Mouse (Mus musculus) midbrain, embryonic 14.5 days (tissue): Measurements from ENCODE around the gene Prcc. TPM values are rescaled to one million over a fixed set of nuclear protein-coding genes. Genes with fewer than 3 reads are reported as not detected.
A peak's percentile ranks its signal among the peaks of the same experiment; 100 is the strongest.
"Not testable (repeated sequence)": the region's sequence is repeated elsewhere in the genome, so short reads cannot be mapped to it uniquely, and the experiment has no call there.

Experiments
- ATAC-seq: fragments of 200-750 bp; cut with Nextera tagmentation; 2 replicates; pipeline ENCODE4 v1.8.0; 2017; ENCODE audit warnings: moderate number of reproducible peaks, moderate library complexity; ENCODE audit not compliant: low FRiP score, low TSS enrichment
- DNase-seq: peaks from one replicate; pipeline ENCODE4 v3.0.0-alpha.2; 2015
- H3K27ac ChIP-seq: fragments of 300-500 bp; sonication (generic); replicated peaks from 2 replicates; pipeline ENCODE4 v1.5.1; 2014; ENCODE audit warnings: mild to moderate bottlenecking, low read depth, low read length, moderate library complexity
- H3K27me3 ChIP-seq: fragments of 300-500 bp; sonication (generic); 2 replicates; pipeline ENCODE4 v1.6.1; 2014; ENCODE audit warnings: low read length, control low read depth, mixed read lengths; ENCODE audit not compliant: control insufficient read depth, insufficient read depth
- H3K36me3 ChIP-seq: fragments of 300-500 bp; sonication (generic); 2 replicates; pipeline ENCODE4 v1.6.1; 2014; ENCODE audit warnings: low read length, control low read depth; ENCODE audit not compliant: control insufficient read depth, insufficient read depth
- H3K4me1 ChIP-seq: fragments of 300-500 bp; sonication (generic); 2 replicates; pipeline ENCODE4 v1.6.1; 2014; ENCODE audit warnings: mild to moderate bottlenecking, antibody characterized with exemption, low read length, control low read depth; ENCODE audit not compliant: control insufficient read depth, insufficient read depth
- H3K4me2 ChIP-seq: fragments of 300-500 bp; sonication (generic); 2 replicates; pipeline ENCODE4 v1.6.1; 2014; ENCODE audit warnings: mild to moderate bottlenecking, low read length, moderate library complexity
- H3K4me3 ChIP-seq: fragments of 300-500 bp; sonication (generic); replicated peaks from 2 replicates; pipeline ENCODE4 v1.5.1; 2014; ENCODE audit warnings: low read depth, low read length
- H3K9ac ChIP-seq: fragments of 300-500 bp; sonication (generic); replicated peaks from 2 replicates; pipeline ENCODE4 v1.6.1; 2014; ENCODE audit warnings: mild to moderate bottlenecking, low read length, moderate library complexity
- H3K9me3 ChIP-seq: fragments of 300-500 bp; sonication (generic); 2 replicates; pipeline ENCODE4 v1.6.1; 2016; ENCODE audit warnings: low read length, control low read depth, mixed read lengths; ENCODE audit not compliant: control insufficient read depth
- WGBS: fragments of 180-500 bp; shearing (Covaris S2); extraction: QIAGEN DNeasy Blood & Tissue Kit; methylation state at CpG from one replicate; pipeline ENCODE4 v1.1.7; 2014; 5-methylcytosine and 5-hydroxymethylcytosine counted together
- polyA plus RNA-seq: library from polyadenylated mRNA; unstranded; fragments of >200 nt; fragmentation: Nextera tagmentation; extraction: Ambion mirVana; gene quantifications from 2 replicates; pipeline ENCODE4 v1.2.1, GENCODE M21; 2014

Gene Prcc
- polyA plus RNA-seq, 1 experiment from 2014 or later: 17.4 TPM

DNA sequence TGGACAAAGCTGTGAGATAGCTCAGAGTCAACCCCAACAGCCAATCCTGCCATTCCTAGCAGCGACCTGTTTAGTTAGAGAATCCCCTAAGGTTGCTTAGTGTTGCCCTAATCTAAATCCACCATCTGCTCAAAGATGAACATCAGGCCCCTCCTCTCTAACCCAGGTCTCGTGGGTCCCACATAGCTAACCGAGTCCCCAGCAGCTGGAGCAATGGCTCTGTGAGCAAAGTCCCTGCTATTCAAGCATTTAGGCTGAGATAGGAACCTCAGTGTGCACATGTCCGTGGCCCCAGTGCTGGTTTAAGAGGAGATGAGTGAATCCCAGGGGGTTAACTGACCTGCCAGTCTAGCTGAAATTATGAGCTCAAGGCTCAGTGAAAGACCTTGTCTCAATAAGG, 39.2 kb downstream of the Prcc start:
- DNase-seq: no peak
- Histone ChIP-seq H3K36me3 (no peaks in the 10 kb centered on the region), H3K9me3 (no peaks in the 10 kb centered on the region), H3K4me2 (no peak overlapping the region), H3K4me3 (no peak overlapping the region), H3K27ac (no peak overlapping the region), H3K9ac (no peak overlapping the region), H3K27me3 (no peaks in the 10 kb centered on the region), H3K4me1 (no peaks in the 10 kb centered on the region)
- 65% methylated on average over 4 of the region's 4 CpGs for WGBS
- no peak for ATAC-seq

DNA sequence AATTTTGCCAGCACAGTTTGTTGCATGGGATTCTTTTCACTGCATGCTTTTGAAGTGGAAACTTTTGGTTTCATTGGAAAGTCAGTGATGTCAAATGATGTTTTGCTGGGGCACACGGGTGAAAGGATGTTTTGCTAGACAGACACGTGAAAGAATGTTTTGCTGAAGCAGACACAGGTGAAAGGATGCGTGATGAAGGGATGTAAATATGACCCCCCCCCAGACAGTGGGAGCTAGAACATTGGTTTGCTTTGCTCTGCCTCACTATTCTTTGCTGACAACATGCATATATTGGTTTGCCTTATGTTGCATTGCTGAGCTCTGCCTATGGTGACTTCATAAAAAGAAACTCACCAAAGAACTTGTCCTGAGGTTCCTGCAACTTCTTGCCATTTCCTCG, 40.4 kb downstream of the Prcc start:
- 84% methylated on average over 4 of the region's 4 CpGs for WGBS
- Histone ChIP-seq H3K4me2 (no peak overlapping the region), H3K9me3 (no peaks in the 10 kb centered on the region), H3K4me3 (no peak overlapping the region), H3K27me3 (no peaks in the 10 kb centered on the region), H3K9ac (no peak overlapping the region), H3K36me3 (no peaks in the 10 kb centered on the region), H3K4me1 (no peaks in the 10 kb centered on the region), H3K27ac (no peak overlapping the region)
- DNase-seq: no peak
- no peak for ATAC-seq

DNA sequence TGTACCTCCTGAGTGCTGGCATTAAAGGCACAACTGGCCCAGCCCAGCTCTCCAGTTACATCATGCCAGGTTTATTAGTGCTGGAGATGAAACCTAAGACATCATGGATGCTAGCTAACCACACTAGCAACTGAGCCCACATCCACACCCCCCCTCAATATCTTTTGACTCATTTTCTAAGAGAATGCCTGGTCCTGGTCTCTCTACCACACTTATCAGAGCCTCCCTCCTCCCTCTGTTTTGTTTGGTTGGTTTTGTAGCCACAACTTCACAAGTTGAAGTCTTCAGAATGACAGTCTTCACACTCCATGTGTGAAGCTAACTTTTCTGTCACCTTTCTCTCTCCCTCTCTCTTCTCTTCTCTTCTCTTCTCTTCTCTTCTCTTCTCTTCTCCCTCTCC, 44.5 kb downstream of the Prcc start:
- DNase-seq: no peak
- ATAC-seq: no peak
- no peaks in the 10 kb centered on the region for H3K9me3 ChIP-seq
- no peak overlapping the region for H3K4me2 ChIP-seq
- no peak overlapping the region for H3K9ac ChIP-seq
- no peaks in the 10 kb centered on the region for H3K36me3 ChIP-seq
- H3K27ac ChIP-seq: no peak overlapping the region
- no peaks in the 10 kb centered on the region; the same call in 1 of the 2 replicates for H3K27me3 ChIP-seq
- H3K4me1 ChIP-seq: no peaks in the 10 kb centered on the region
- H3K4me3 ChIP-seq: no peak overlapping the region

DNA sequence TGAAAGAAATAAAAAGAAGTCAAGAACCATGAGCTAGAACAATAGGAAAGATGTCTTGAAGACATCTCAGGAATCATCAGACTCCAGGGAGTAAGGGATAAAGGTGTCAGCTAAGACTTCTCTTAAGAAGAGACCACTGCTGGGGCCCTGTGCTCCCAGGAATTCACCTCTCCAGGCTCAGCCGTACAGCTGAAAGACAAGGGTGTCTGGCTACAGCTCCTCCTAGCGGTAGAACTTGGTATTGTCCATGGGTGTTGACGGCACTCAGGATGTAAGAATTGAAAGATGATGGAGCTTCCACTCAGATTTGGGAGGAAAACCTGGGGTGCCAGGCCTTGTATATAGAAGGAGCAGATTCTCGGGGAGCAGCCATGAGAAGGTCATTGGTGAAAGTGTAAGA, 46.8 kb downstream of the Prcc start:
- ATAC-seq: no peak

DNA sequence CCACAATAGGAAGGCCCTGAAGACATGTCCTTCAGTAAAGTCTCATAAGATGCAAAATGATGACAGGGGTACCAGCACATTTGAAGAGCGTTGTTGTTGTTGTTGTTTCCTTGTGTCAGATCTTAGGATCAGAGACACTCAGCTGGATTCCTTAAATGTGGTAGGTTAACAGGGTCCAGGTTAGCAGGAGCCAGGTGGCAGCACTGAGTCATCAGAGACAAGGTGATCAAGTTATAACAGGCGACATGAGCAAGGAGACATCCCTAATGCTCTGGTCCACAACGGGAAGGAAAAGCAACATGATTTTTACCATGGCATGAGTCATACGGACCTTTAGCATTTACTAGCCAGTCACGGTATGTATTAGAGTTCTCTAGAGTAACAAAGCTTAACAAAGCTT, 51.9 kb downstream of the Prcc start:
- no peak overlapping the region for H3K9ac ChIP-seq
- WGBS: 65% methylated on average over 5 of the region's 5 CpGs

More for the DNA sequence above, 46.8 kb downstream of the Prcc start:
- Histone ChIP-seq H3K4me2 (no peak overlapping the region), H3K4me3 (no peak overlapping the region), H3K9ac (no peak overlapping the region), H3K36me3 (no peaks in the 10 kb centered on the region), H3K27me3 (no peaks in the 10 kb centered on the region; the same call in 1 of the 2 replicates), H3K4me1 (no peaks in the 10 kb centered on the region), H3K27ac (no peak overlapping the region), H3K9me3 (no peaks in the 10 kb centered on the region)
- WGBS: 4% methylated on average over 4 of the region's 4 CpGs
- DNase-seq: peak; percentile 88

DNA sequence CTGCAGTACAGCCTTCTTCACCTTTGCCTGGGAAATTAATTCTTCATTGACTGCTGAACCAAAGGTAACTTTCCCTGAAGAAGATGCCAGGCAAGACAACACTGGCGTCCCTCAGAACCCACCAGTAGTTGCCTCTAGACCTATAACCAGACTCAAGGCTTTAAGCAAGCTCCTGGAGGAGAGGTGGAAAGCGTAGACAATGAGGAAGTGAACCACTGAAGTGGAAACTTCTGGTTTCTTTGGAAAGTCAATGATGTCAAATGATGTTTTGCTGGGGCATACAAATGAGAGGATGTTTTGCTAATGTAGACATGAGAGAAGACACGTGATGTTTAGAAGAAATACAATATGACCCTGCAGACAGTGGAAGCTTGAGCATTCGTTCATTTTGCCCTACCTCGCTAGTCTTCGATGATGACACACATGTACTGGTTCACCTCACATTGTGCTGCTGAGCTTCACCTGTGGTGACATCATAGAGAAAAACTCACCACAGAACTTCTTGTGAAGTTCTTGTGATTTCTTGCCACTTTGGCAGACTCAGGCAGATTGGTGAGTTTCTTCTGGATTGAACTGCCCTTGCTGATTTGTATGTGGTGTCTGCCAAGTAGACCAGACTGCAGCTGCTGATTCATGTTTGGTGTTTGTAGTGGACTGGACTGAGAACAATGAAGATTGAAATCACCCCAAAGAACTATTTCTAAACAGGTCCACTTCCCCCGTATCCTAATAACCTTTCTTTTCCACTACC, 53.1 kb downstream of the Prcc start:
- ATAC-seq (no peak), DNase-seq (no peak)
- no peak overlapping the region for H3K27ac ChIP-seq
- no peaks in the 10 kb centered on the region for H3K36me3 ChIP-seq
- H3K4me2 ChIP-seq: no peak overlapping the region
- no peaks in the 10 kb centered on the region for H3K9me3 ChIP-seq
- H3K27me3 ChIP-seq: no peaks in the 10 kb centered on the region
- WGBS: 92% methylated on average over 7 of the region's 7 CpGs
- H3K4me3 ChIP-seq: no peak overlapping the region
- H3K4me1 ChIP-seq: no peaks in the 10 kb centered on the region
- H3K9ac ChIP-seq: no peak overlapping the region

More for the DNA sequence above, 51.9 kb downstream of the Prcc start:
- Histone ChIP-seq H3K4me3 (no peak overlapping the region), H3K27ac (no peak overlapping the region), H3K4me2 (no peak overlapping the region), H3K36me3 (no peaks in the 10 kb centered on the region), H3K9me3 (no peaks in the 10 kb centered on the region), H3K27me3 (no peaks in the 10 kb centered on the region), H3K4me1 (no peaks in the 10 kb centered on the region)
- DNase-seq (no peak), ATAC-seq (no peak)

DNA sequence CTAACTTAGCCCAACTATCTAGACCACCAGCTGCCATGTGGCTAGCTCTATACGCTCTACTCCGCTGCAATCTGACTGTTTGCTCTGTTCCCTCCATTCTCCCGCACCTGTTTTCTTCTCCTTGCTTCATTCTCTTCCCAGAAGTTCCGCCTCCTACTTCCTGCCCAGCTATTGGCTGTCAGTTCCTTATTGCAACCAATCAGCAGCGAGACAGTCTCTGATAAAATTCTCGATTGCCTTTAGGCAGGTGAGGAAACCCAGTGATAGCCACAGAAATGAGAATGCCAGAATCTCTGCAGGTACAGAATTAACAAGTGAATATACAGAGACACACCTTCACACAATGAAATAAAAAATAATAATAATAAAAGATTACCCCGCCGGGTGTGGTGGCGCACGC, 56.4 kb downstream of the Prcc start:
- Histone ChIP-seq H3K9ac (no peak overlapping the region), H3K9me3 (no peaks in the 10 kb centered on the region), H3K4me3 (no peak overlapping the region), H3K27me3 (no peaks in the 10 kb centered on the region), H3K27ac (no peak overlapping the region), H3K4me1 (no peaks in the 10 kb centered on the region), H3K4me2 (no peak overlapping the region), H3K36me3 (no peaks in the 10 kb centered on the region)
- ATAC-seq (no peak), DNase-seq (no peak)
- WGBS: 53% methylated on average over 10 of the region's 10 CpGs

DNA sequence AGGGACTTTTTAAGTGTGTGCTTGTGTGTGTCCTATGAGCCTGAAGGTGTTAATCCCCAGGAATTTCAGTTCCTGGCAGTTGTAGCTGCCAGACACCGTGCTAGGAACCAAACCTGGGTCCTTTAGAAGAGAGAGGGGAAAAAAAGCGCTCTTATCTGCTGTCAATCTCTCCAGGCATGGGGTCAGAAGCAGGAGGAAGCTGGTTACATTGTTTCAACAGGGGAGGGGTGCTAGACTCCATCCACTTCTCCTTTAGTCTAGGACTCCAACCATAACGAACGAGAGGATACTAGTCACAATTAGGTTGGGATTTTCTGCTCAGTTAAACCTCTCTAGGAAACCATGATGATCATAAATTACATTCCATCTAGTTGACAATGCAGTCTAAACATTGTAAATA, 57.0 kb downstream of the Prcc start:
- H3K36me3 ChIP-seq: no peaks in the 10 kb centered on the region
- H3K27ac ChIP-seq: no peak overlapping the region
- WGBS: 59% methylated on average over 4 of the region's 4 CpGs
- H3K4me2 ChIP-seq: no peak overlapping the region
- H3K4me3 ChIP-seq: no peak overlapping the region
- ATAC-seq (no peak), DNase-seq (no peak)
- no peaks in the 10 kb centered on the region for H3K9me3 ChIP-seq
- no peaks in the 10 kb centered on the region for H3K4me1 ChIP-seq
- H3K27me3 ChIP-seq: no peaks in the 10 kb centered on the region
- H3K9ac ChIP-seq: no peak overlapping the region

DNA sequence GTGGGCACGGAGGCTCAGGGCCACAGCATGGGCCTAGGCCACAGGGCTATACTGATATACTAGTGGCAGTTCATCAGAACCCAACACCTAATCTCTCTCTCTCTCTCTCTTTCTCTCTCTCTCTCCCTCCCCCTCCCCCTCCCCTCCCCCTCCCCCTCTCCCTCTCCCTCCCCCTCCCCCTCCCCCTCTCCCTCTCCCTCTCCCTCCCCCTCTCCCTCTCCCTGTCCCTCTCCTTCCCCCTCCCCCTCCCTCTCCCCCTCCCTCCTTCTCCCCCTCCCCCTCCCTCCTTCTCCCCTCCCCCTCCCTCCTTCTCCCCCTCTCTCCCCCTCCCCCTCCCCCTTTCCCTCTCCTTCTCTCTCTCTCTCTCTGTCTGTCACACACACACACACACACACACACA, 61.2 kb downstream of the Prcc start, which contains the start of gene Pear1:
Gene Pear1 (minus strand): TSS at position 101 of the 400 bp plus-strand sequence.
- H3K4me3 ChIP-seq, H3K4me1 ChIP-seq, H3K4me2 ChIP-seq, H3K9me3 ChIP-seq, ATAC-seq, H3K27ac ChIP-seq, H3K9ac ChIP-seq, H3K27me3 ChIP-seq, H3K36me3 ChIP-seq, DNase-seq: not testable (repeated sequence)
- WGBS: 94% methylated on average over 1 of the region's 1 CpGs
